ENCODE assay signal across 8 mouse cellular contexts in the genomic region with DNA sequence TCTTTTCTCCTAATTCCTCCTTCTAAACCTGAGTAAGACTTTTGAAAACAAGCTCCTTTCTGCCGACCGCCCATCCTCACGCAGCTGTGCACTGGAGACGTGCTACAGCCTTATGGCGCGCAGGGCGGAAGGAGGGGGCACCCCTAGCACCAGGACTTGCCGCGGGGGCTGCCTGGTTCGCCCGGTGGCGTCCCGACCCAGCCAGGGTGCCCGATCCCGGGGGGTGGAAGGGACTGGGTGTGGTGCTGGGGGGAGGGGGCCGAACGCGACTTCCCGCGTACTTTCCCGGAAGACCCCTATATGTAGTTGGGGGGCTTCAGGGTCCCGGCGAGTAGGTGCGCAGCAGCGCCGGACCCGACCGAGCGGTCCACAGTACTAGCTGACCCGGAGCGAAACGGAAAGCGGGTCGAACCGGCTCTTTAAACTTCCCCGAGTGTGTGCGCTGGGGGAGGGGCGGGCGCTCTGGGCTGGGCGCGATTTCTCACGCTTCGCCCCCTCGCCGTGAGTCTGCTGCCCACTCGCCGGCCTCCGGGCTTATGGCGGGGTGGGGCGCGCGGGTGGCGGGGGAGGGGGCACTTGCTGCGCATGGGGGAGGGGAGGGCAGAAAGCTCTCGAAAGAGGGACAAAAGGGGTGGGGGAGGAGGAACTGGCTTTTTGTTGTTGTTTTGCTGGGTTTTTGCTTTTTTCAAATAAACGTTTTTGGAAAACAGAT. TPM values are rescaled to one million over a fixed set of nuclear protein-coding genes. Genes with fewer than 3 reads are reported as not detected.
A peak's percentile ranks its signal among the peaks of the same experiment; 100 is the strongest.
DNase-seq lines count a peak whose midpoint lies in the region; ATAC-seq lines count a peak whose summit lies in the region.

No protein-coding gene starts in this region.

- peak; percentile 39 for ATAC-seq in granulocyte monocyte progenitor cell, adult 5-6 weeks (replicated peaks; ENCODE audit: poor library complexity, severe bottlenecking)
- peak; percentile 51 for ATAC-seq in intestine, embryonic 16.5 days
- no peak for ATAC-seq in limb, embryonic 11.5 days (ENCODE audit: insufficient number of reproducible peaks, low FRiP score, low TSS enrichment, low read depth)
- ATAC-seq in midbrain, embryonic 11.5 days (ENCODE audit: low FRiP score), result peak; percentile 54

- H3K9me3 ChIP-seq in intestine, embryonic 16.5 days (ENCODE audit: control insufficient read depth, low read length), result no peaks in the 10 kb centered on the region
- H3K9me3 ChIP-seq in limb, embryonic 11.5 days (ENCODE audit: control insufficient read depth, low read length), result no peaks in the 10 kb centered on the region
- no peaks in the 10 kb centered on the region for H3K9me3 ChIP-seq in midbrain, embryonic 11.5 days (ENCODE audit: control insufficient read depth, low read length)

- DNase-seq in left cerebral cortex, adult 18-20 months (ENCODE audit: low spot score in 2 of 2), result peak; percentile 66 to 73
- no peak for DNase-seq in left cerebral cortex, adult 11 months (ENCODE audit: low spot score)
- peak; percentile 86 for DNase-seq in embryo, embryonic 11 days
- DNase-seq in limb, embryonic 11.5 days (ENCODE audit: low spot score), result peak; percentile 82
- peak; percentile 97 for DNase-seq in midbrain, embryonic 11.5 days (ENCODE audit: low spot score, missing footprints)
- peak; percentile 48 for DNase-seq in spleen, adult 12 weeks (ENCODE audit: low spot score)

- H3K36me3 ChIP-seq in intestine, embryonic 16.5 days (ENCODE audit: control insufficient read depth, insufficient read depth, low read length), result no peaks in the 10 kb centered on the region
- H3K36me3 ChIP-seq in limb, embryonic 11.5 days (ENCODE audit: control insufficient read depth, insufficient read depth, low read length), result no peaks in the 10 kb centered on the region
- no peaks in the 10 kb centered on the region for H3K36me3 ChIP-seq in midbrain, embryonic 11.5 days (ENCODE audit: control insufficient read depth, insufficient read depth, low read length)

- peak overlapping the region; percentile 98 for H3K27ac ChIP-seq in intestine, embryonic 16.5 days (ENCODE audit: low read length)
- peak overlapping the region; percentile 99 for H3K27ac ChIP-seq in limb, embryonic 11.5 days (replicated peaks; ENCODE audit: low read depth, low read length)
- H3K27ac ChIP-seq in midbrain, embryonic 11.5 days (ENCODE audit: low read depth, low read length), result peak overlapping the region; percentile 97

- no peaks in the 10 kb centered on the region for H3K27me3 ChIP-seq in intestine, embryonic 16.5 days (replicated peaks; ENCODE audit: control insufficient read depth, insufficient read depth, low read length)
- H3K27me3 ChIP-seq in limb, embryonic 11.5 days (ENCODE audit: control insufficient read depth, insufficient read depth, low read length), result no peaks in the 10 kb centered on the region
- H3K27me3 ChIP-seq in midbrain, embryonic 11.5 days (ENCODE audit: control insufficient read depth, insufficient read depth, low read length), result no peaks in the 10 kb centered on the region

- H3K4me1 ChIP-seq in intestine, embryonic 16.5 days (ENCODE audit: control insufficient read depth, insufficient read depth, low read length), result peaks cover 43% of the 10 kb centered on the region
- H3K4me1 ChIP-seq in limb, embryonic 11.5 days (ENCODE audit: control insufficient read depth, insufficient read depth, low read length), result peaks cover 14% of the 10 kb centered on the region; the same call in 1 of the 2 replicates
- peaks cover 24% of the 10 kb centered on the region for H3K4me1 ChIP-seq in midbrain, embryonic 11.5 days (ENCODE audit: control insufficient read depth, insufficient read depth, low read length)

- H3K4me3 ChIP-seq in intestine, embryonic 16.5 days (ENCODE audit: low read length), result peak overlapping the region; percentile 91
- peak overlapping the region; percentile 92 for H3K4me3 ChIP-seq in limb, embryonic 11.5 days (ENCODE audit: low read depth, low read length)
- H3K4me3 ChIP-seq in midbrain, embryonic 11.5 days (ENCODE audit: low read depth, low read length), result peak overlapping the region; percentile 87

- WGBS in intestine, embryonic 16.5 days, result under 1% methylated on average over 55 of the region's 56 CpGs
- under 1% methylated on average over 56 of the region's 56 CpGs for WGBS in limb, embryonic 11.5 days
- under 1% methylated on average over 52 of the region's 56 CpGs for WGBS in midbrain, embryonic 11.5 days

- peak overlapping the region; percentile 87 for H3K4me2 ChIP-seq in intestine, embryonic 16.5 days (ENCODE audit: low read depth, low read length)
- peak overlapping the region; percentile 62 for H3K4me2 ChIP-seq in limb, embryonic 11.5 days (ENCODE audit: low read depth, severe bottlenecking)
- H3K4me2 ChIP-seq in midbrain, embryonic 11.5 days, result peak overlapping the region; percentile 98

- peak overlapping the region; percentile 99 for H3K9ac ChIP-seq in intestine, embryonic 16.5 days (ENCODE audit: low read depth, low read length)
- peak overlapping the region; percentile 89 for H3K9ac ChIP-seq in limb, embryonic 11.5 days (ENCODE audit: low read length)
- peak overlapping the region; percentile 100 for H3K9ac ChIP-seq in midbrain, embryonic 11.5 days (ENCODE audit: low read length)

RNA-seq across cellular contexts. Expression of a gene that starts 2.3 kb away (rescaled TPM):
- total RNA-seq in left cerebral cortex, adult 18-20 months (2021), result 100 to 1,000 TPM; 255 to 287 TPM
- total RNA-seq in granulocyte monocyte progenitor cell, adult 5-6 weeks (2014; fragmentation: Nextera tagmentation), result 212 and 423 TPM in 2 replicates
- total RNA-seq in granulocyte monocyte progenitor cell, adult 5-6 weeks (2017), result 721 and 833 TPM in 2 replicates
- 146 and 206 TPM in 2 replicates for polyA plus RNA-seq in intestine, embryonic 16.5 days (2015; fragmentation: Nextera tagmentation; extraction: Ambion mirVana)
- polyA plus RNA-seq in limb, embryonic 11.5 days (2014; fragmentation: Nextera tagmentation; extraction: Ambion mirVana), result 209 and 223 TPM in 2 replicates
- polyA plus RNA-seq in midbrain, embryonic 11.5 days (2014; fragmentation: Nextera tagmentation; extraction: Ambion mirVana), result 194 and 220 TPM in 2 replicates
